Mouse (Mus musculus) heart, adult 2 months (tissue): Measurements from ENCODE around the gene Bcl2l14. TPM values are rescaled to one million over a fixed set of nuclear protein-coding genes. Genes with fewer than 3 reads are reported as not detected.

Source experiments
- DNase-seq, 2 experiments: peaks; one replicate each; pipeline ENCODE4 v3.0.0; 2021
- H3K27ac ChIP-seq: fragments of 200-600 bp; 2 replicates; pipeline ENCODE4 v1.8.1; 2022
- H3K27me3 ChIP-seq: fragments of 200-500 bp; 2 replicates; pipeline ENCODE4 v1.6.1; 2012; ENCODE audit warnings: mild to moderate bottlenecking, low read length, inconsistent platforms, mixed read lengths; ENCODE audit not compliant: control insufficient read depth, insufficient read depth
- H3K36me3 ChIP-seq: fragments of 200-500 bp; 2 replicates; pipeline ENCODE4 v1.6.1; 2012; ENCODE audit warnings: low read length, inconsistent platforms; ENCODE audit not compliant: control insufficient read depth, insufficient read depth
- H3K4me1 ChIP-seq: fragments of 200-500 bp; 2 replicates; pipeline ENCODE4 v1.6.1; 2011; ENCODE audit warnings: low read length; ENCODE audit not compliant: control insufficient read depth, insufficient read depth
- H3K4me3 ChIP-seq: fragments of 200-600 bp; 2 replicates; pipeline ENCODE4 v1.8.1; 2022
- H3K79me2 ChIP-seq: fragments of 200-500 bp; replicated peaks from 2 replicates; pipeline ENCODE4 v1.6.1; 2012; ENCODE audit warnings: mild to moderate bottlenecking, inconsistent platforms, low read length, moderate library complexity, mixed read lengths; ENCODE audit not compliant: control insufficient read depth, insufficient read depth
- H3K9ac ChIP-seq: fragments of 200-500 bp; 2 replicates; pipeline ENCODE4 v1.6.1; 2012; ENCODE audit warnings: low read depth, mild to moderate bottlenecking, control low read depth, inconsistent platforms, low read length, mixed read lengths
- CTCF ChIP-seq: fragments of 200-600 bp; IDR thresholded peaks from 2 replicates; pipeline ENCODE4 v1.8.1; 2022; ENCODE audit warnings: antibody characterized with exemption, mild to moderate bottlenecking, moderate library complexity
- EP300 ChIP-seq: fragments of 200-500 bp; IDR thresholded peaks from 2 replicates; pipeline ENCODE4 v1.6.1; 2011; ENCODE audit warnings: low read depth, low read length, control low read depth; ENCODE audit not compliant: insufficient read depth
- POLR2A ChIP-seq: fragments of 200-500 bp; IDR thresholded peaks from 2 replicates; pipeline ENCODE4 v1.6.1; 2011; ENCODE audit warnings: mild to moderate bottlenecking, low read depth, low read length, control low read depth; ENCODE audit not compliant: insufficient read depth
- WGBS: fragments of 180-500 bp; shearing (Covaris S2); methylation state at CpG from one replicate; pipeline ENCODE4 v1.1.7; 2018; 5-methylcytosine and 5-hydroxymethylcytosine counted together
- intact Hi-C: fragments of 180-260 bp; cut with DNase I; formaldehyde crosslinking; loops from one replicate; pipeline ENCODE4 v1.15.1; 2025
- polyA plus RNA-seq: library from polyadenylated mRNA; depleted of rRNA; stranded (reverse); fragments of >200 nt; gene quantifications from 2 replicates; pipeline ENCODE4 v1.2.3, GENCODE M21; 2012
- total RNA-seq, 2 experiments: library from RNA; stranded (reverse); gene quantifications; 2 replicates each; pipeline ENCODE4 v1.2.3; 2021

Gene Bcl2l14
- total and polyA plus RNA-seq, 3 experiments = 0.10 TPM; not detected in 2

GRCm38 (mm10) chr6:134377201-134377600, 18.9 kb upstream of the Bcl2l14 start:
- no peak for DNase-seq
- no peak overlapping the region for H3K9ac ChIP-seq
- intact Hi-C loops = no loop called here
- no peaks in the 10 kb centered on the region for H3K36me3 ChIP-seq
- H3K4me3 ChIP-seq = no peak overlapping the region
- no peaks in the 10 kb centered on the region for H3K79me2 ChIP-seq
- TF ChIP-seq POLR2A (no peak), EP300 (no peak), CTCF (no peak)
- no peak overlapping the region for H3K27ac ChIP-seq
- no peaks in the 10 kb centered on the region for H3K4me1 ChIP-seq
- no peaks in the 10 kb centered on the region for H3K27me3 ChIP-seq
- WGBS = 64% methylated on average over 5 of the region's 5 CpGs

- 68% methylated on average over 3 of the region's 3 CpGs for WGBS
- H3K4me1 ChIP-seq = no peaks in the 10 kb centered on the region
- H3K27me3 ChIP-seq = no peaks in the 10 kb centered on the region
- no peak for DNase-seq
- no peaks in the 10 kb centered on the region for H3K36me3 ChIP-seq
- H3K4me3 ChIP-seq = no peak overlapping the region
- no peak overlapping the region for H3K9ac ChIP-seq
- intact Hi-C loops = no loop called here
- no peaks in the 10 kb centered on the region for H3K79me2 ChIP-seq
- no peak overlapping the region for H3K27ac ChIP-seq
- TF ChIP-seq CTCF = no peak
- no peak for TF ChIP-seq POLR2A
- no peak for TF ChIP-seq EP300
These were observed 18.3 kb upstream of the Bcl2l14 start for GRCm38 (mm10) chr6:134377856-134378255.

GRCm38 (mm10) chr6:134381462-134381861, 14.7 kb upstream of the Bcl2l14 start:
- intact Hi-C loops = no loop called here
- DNase-seq = no peak
- 80% methylated on average over 6 of the region's 6 CpGs for WGBS
- TF ChIP-seq POLR2A = no peak
- TF ChIP-seq EP300 = no peak
- no peak for TF ChIP-seq CTCF
- Histone ChIP-seq H3K27me3 (no peaks in the 10 kb centered on the region), H3K4me3 (no peak overlapping the region), H3K4me1 (no peaks in the 10 kb centered on the region), H3K36me3 (no peaks in the 10 kb centered on the region), H3K9ac (no peak overlapping the region), H3K27ac (no peak overlapping the region), H3K79me2 (no peaks in the 10 kb centered on the region)

- WGBS = 91% methylated on average over 6 of the region's 6 CpGs
- H3K4me3 ChIP-seq = no peak overlapping the region
- TF ChIP-seq EP300 (no peak), POLR2A (no peak), CTCF (no peak)
These were observed 10.2 kb upstream of the Bcl2l14 start for GRCm38 (mm10) chr6:134385931-134386330.

GRCm38 (mm10) chr6:134387396-134387795, 8.7 kb upstream of the Bcl2l14 start:
- H3K4me1 ChIP-seq = no peaks in the 10 kb centered on the region
- no peak overlapping the region for H3K9ac ChIP-seq
- no peak for TF ChIP-seq CTCF
- no peak for TF ChIP-seq POLR2A
- TF ChIP-seq EP300 = no peak
- no peak for DNase-seq
- no peaks in the 10 kb centered on the region for H3K36me3 ChIP-seq
- no peaks in the 10 kb centered on the region for H3K79me2 ChIP-seq
- H3K4me3 ChIP-seq = no peak overlapping the region
- H3K27me3 ChIP-seq = no peaks in the 10 kb centered on the region
- intact Hi-C loops = loop anchor here (5.0 kb wide), 1 partner anchor 350 kb away; the partner anchor contains the start of gene Etv6
- no peak overlapping the region for H3K27ac ChIP-seq
- WGBS = 79% methylated on average over 10 of the region's 10 CpGs

More at GRCm38 (mm10) chr6:134385931-134386330, 10.2 kb upstream of the Bcl2l14 start:
- H3K4me1 ChIP-seq = no peaks in the 10 kb centered on the region
- intact Hi-C loops = loop anchor here (5.0 kb wide), 1 partner anchor 349 kb away; the partner anchor contains the start of gene Etv6
- no peaks in the 10 kb centered on the region for H3K79me2 ChIP-seq
- H3K27ac ChIP-seq = no peak overlapping the region
- no peaks in the 10 kb centered on the region for H3K27me3 ChIP-seq
- DNase-seq = no peak
- H3K9ac ChIP-seq = no peak overlapping the region
- no peaks in the 10 kb centered on the region for H3K36me3 ChIP-seq

- no peak overlapping the region for H3K27ac ChIP-seq
- 84% methylated on average over 24 of the region's 24 CpGs for WGBS
- no peaks in the 10 kb centered on the region for H3K79me2 ChIP-seq
- intact Hi-C loops = loop anchor here (1.0 to 5.0 kb wide), 3 partner anchors 351 to 484 kb away; partner anchors contain the start of gene Etv6
- no peak for DNase-seq
- H3K4me3 ChIP-seq = no peak overlapping the region
- no peaks in the 10 kb centered on the region for H3K36me3 ChIP-seq
- no peaks in the 10 kb centered on the region for H3K4me1 ChIP-seq
- no peak for TF ChIP-seq POLR2A
- TF ChIP-seq EP300 = no peak
- no peak for TF ChIP-seq CTCF
- no peak overlapping the region for H3K9ac ChIP-seq
- no peaks in the 10 kb centered on the region for H3K27me3 ChIP-seq
These were observed 7.6 kb upstream of the Bcl2l14 start for GRCm38 (mm10) chr6:134388424-134389110.
